Mouse (Mus musculus) stomach, embryonic 14.5 days (tissue): ENCODE data around the gene a. TPM values are rescaled to one million over a fixed set of nuclear protein-coding genes. Genes with fewer than 3 reads are reported as not detected.

Experiments
- ATAC-seq: fragments of 200-750 bp; cut with Nextera tagmentation; 2 replicates; pipeline ENCODE4 v1.8.0; 2017; ENCODE audit warnings: low read depth, moderate TSS enrichment; ENCODE audit not compliant: insufficient number of reproducible peaks, insufficient read depth, low FRiP score
- H3K27ac ChIP-seq: fragments of 300-500 bp; sonication (generic); 2 replicates; pipeline ENCODE4 v1.5.1; 2014; ENCODE audit warnings: mild to moderate bottlenecking, low read length, moderate library complexity, mixed read lengths
- H3K27me3 ChIP-seq: fragments of 300-500 bp; sonication (generic); 2 replicates; pipeline ENCODE4 v1.6.1; 2014; ENCODE audit warnings: low read length, control low read depth, mixed read lengths; ENCODE audit not compliant: control insufficient read depth, insufficient read depth
- H3K36me3 ChIP-seq: fragments of 300-500 bp; sonication (generic); 2 replicates; pipeline ENCODE4 v1.6.1; 2014; ENCODE audit warnings: mild to moderate bottlenecking, control low read depth, low read length, moderate library complexity, mixed read lengths; ENCODE audit not compliant: control insufficient read depth, insufficient read depth
- H3K4me1 ChIP-seq: fragments of 300-500 bp; sonication (generic); 2 replicates; pipeline ENCODE4 v1.6.1; 2014; ENCODE audit warnings: low read length, control low read depth, mixed read lengths; ENCODE audit not compliant: control insufficient read depth, insufficient read depth
- H3K4me2 ChIP-seq: fragments of 300-500 bp; sonication (generic); replicated peaks from 2 replicates; pipeline ENCODE4 v1.6.1; 2014; ENCODE audit warnings: low read depth, low read length, control low read depth
- H3K4me3 ChIP-seq: fragments of 300-500 bp; sonication (generic); 2 replicates; pipeline ENCODE4 v1.5.1; 2014; ENCODE audit warnings: low read depth, low read length, control low read depth
- H3K9ac ChIP-seq: fragments of 300-500 bp; sonication (generic); replicated peaks from 2 replicates; pipeline ENCODE4 v1.6.1; 2014; ENCODE audit warnings: low read depth, mild to moderate bottlenecking, control low read depth, low read length, moderate library complexity, mixed read lengths
- H3K9me3 ChIP-seq: fragments of 300-500 bp; sonication (generic); 2 replicates; pipeline ENCODE4 v1.6.1; 2016; ENCODE audit warnings: low read depth, low read length, control low read depth; ENCODE audit not compliant: control insufficient read depth
- WGBS: fragments of 180-500 bp; shearing (Covaris S2); extraction: QIAGEN DNeasy Blood & Tissue Kit; methylation state at CpG from one replicate; pipeline ENCODE4 v1.1.7; 2014; 5-methylcytosine and 5-hydroxymethylcytosine counted together
- polyA plus RNA-seq: library from polyadenylated mRNA; unstranded; fragments of >200 nt; fragmentation: Nextera tagmentation; extraction: Ambion mirVana; gene quantifications from 2 replicates; pipeline ENCODE4 v1.2.1, GENCODE M21; 2014

Gene a
- polyA plus RNA-seq, 1 experiment from 2014 or later = not detected

DNA sequence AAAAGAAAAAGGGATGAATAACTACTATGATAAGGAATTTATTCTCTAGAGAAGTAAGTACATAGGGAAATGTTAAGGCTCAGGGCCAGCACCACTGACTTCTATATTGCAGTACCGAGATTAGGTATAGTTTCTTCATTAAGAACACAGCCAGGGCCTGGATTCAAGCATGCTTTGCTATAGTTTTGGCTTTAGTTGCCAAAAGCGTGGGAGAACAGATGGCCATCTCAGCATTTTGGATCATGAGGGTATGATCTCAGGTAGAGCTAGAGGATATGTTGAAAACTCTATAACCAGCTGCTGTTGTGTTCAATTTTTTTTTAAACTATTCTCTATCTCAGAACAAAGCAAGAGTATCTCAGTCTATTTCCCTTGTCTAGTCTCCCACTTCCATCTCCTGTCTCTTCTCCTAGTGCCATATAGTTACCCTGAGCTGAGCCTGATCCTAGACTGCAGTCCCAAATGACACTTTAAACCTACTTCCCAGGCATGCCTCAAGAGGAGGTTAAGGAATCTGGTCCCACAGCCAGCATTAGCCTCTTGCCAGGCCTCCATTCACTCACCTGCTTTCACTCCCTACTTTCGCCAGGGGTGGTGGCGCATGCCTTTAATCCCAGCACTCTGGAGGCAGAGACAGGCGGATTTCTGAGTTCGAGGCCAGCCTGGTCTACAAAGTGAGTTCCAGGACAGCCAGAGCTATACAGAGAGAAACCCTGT, 43.1 kb downstream of the a start:
- 95% methylated on average over 6 of the region's 6 CpGs for WGBS
- no peak for ATAC-seq
- Histone ChIP-seq H3K4me3 (no peak overlapping the region), H3K27me3 (no peaks in the 10 kb centered on the region), H3K4me2 (no peak overlapping the region), H3K9me3 (0 out of 2 replicates have a peak, but pooled peaks cover 4% of the 10 kb centered on the region), H3K36me3 (no peaks in the 10 kb centered on the region), H3K9ac (no peak overlapping the region), H3K4me1 (peaks cover 5% of the 10 kb centered on the region; the same call in 1 of the 2 replicates), H3K27ac (no peak overlapping the region)

DNA sequence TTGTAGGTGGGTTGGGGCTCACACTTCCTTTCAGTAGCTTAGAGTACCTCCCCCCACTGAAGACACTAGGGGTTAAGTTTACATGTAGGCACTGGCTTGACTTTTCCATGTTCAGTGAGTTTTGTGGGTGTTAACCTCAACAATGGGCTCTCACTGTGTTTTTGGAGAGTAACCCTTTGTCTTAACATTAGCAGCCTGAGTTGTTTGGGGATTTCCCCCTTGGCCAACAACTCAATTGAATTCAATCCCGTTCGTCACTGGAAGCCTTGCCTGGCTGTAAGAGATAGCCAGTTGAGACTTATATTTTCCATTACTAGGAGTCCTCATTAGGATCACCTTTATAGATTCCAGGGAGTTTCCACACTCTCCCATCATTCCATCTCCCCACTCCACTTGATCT, 45.3 kb downstream of the a start:
- WGBS = 79% methylated on average over 2 of the region's 2 CpGs
- no peaks in the 10 kb centered on the region for H3K36me3 ChIP-seq
- 0 out of 2 replicates have a peak, but pooled peaks cover 4% of the 10 kb centered on the region for H3K9me3 ChIP-seq
- H3K9ac ChIP-seq = no peak overlapping the region
- H3K27ac ChIP-seq = no peak overlapping the region
- no peak overlapping the region for H3K4me3 ChIP-seq
- no peak for ATAC-seq
- H3K27me3 ChIP-seq = no peaks in the 10 kb centered on the region
- 0 out of 2 replicates have a peak, but pooled peaks cover 2% of the 10 kb centered on the region for H3K4me1 ChIP-seq
- no peak overlapping the region for H3K4me2 ChIP-seq

DNA sequence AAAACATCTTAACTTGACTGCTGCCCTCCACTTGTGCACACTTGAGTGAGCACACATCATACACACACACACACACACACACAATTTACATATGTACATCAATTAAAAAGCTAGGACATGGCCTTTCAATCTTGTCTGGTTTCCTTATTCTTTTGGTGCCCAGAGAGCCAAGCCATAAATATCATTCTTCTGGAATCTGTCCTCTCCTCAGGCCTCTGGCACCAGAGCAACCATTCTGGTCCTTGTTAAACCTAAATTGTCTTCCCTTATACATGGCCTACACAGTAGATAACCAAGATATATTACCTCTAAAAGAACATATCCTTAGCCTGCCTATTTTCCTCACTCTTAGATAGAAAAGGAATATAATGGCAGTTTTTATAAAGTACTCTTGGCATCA, 56.9 kb downstream of the a start:
- Histone ChIP-seq H3K27ac (no peak overlapping the region), H3K4me3 (no peak overlapping the region), H3K4me2 (no peak overlapping the region), H3K9me3 (no peaks in the 10 kb centered on the region), H3K36me3 (no peaks in the 10 kb centered on the region; the same call in none of the 2 replicates), H3K27me3 (no peaks in the 10 kb centered on the region), H3K4me1 (no peaks in the 10 kb centered on the region), H3K9ac (no peak overlapping the region)
- ATAC-seq = no peak

DNA sequence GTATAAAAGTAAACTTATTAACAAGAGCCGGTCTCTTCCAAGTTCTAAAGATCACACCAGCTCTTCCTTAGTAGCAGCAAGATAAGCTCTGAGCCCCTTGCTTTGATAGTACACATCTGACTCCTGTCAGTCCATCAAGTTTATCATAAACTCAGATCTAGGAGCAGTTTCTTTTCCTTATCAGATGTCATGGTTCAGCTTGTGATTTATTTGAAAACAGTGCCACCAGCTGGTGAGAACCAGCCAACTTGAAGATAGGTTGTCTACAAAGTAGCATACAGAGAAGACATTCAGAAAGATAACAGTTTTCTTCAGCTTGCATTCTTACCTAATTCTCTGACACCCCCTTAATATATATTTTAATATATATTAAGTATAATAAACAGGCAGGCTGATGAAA, 64.2 kb downstream of the a start:
- H3K4me1 ChIP-seq = no peaks in the 10 kb centered on the region
- H3K27me3 ChIP-seq = no peaks in the 10 kb centered on the region
- H3K9me3 ChIP-seq = no peaks in the 10 kb centered on the region
- peaks cover 31% of the 10 kb centered on the region for H3K36me3 ChIP-seq
- no peak overlapping the region for H3K27ac ChIP-seq
- H3K9ac ChIP-seq = no peak overlapping the region
- WGBS = 72% methylated on average over 1 of the region's 1 CpGs
- H3K4me3 ChIP-seq = no peak overlapping the region
- no peak for ATAC-seq
- H3K4me2 ChIP-seq = no peak overlapping the region

DNA sequence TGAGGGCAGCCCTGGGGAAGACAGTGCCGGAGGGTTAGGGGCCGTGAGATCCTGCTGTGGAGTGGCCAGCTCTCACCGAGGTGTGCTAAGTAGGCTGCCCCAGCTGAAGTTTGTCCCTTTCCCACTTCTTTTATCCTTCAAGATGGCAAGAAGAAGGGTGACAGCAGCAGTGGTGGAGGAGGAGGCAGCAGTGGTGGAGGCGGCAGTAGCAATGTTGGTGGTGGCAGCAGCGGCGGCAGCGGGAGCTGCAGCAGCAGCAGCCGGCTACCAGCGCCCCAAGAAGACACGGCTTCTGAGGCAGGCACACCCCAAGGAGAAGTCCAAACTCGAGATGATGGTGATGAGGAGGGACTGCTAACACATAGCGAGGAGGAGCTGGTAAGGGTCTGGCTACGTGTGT, 72.5 kb downstream of the a start:
- no peak overlapping the region for H3K9ac ChIP-seq
- ATAC-seq = no peak
- no peak overlapping the region for H3K4me3 ChIP-seq
- 92% methylated on average over 13 of the region's 13 CpGs for WGBS
- H3K36me3 ChIP-seq = peaks cover 80% of the 10 kb centered on the region
- H3K27ac ChIP-seq = no peak overlapping the region
- no peaks in the 10 kb centered on the region for H3K4me1 ChIP-seq
- H3K27me3 ChIP-seq = no peaks in the 10 kb centered on the region
- H3K4me2 ChIP-seq = no peak overlapping the region
- no peaks in the 10 kb centered on the region for H3K9me3 ChIP-seq

DNA sequence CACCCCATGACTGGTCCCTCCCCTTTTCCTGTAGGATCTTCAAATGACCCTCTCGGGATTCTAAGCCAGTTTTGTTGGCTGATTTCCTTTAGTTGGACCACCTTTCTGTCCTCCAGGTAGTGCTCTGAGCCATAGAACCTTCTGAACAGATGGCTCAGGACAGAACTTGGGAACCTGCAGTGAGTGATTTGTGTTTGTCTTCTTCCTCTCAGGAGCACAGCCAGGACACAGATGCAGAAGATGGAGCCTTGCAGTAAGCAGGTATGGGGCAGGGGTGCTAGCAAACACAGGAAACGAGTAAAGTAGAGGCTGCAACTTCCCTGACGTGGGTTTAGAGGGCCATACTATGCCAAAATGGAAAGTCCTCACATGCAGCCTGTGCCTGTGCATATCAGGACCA, 74.5 kb downstream of the a start:
- Histone ChIP-seq H3K9ac (no peak overlapping the region), H3K9me3 (no peaks in the 10 kb centered on the region), H3K4me1 (no peaks in the 10 kb centered on the region), H3K27me3 (no peaks in the 10 kb centered on the region), H3K27ac (no peak overlapping the region), H3K4me3 (no peak overlapping the region), H3K36me3 (peaks cover 76% of the 10 kb centered on the region), H3K4me2 (no peak overlapping the region)
- ATAC-seq = no peak
- 81% methylated on average over 3 of the region's 3 CpGs for WGBS

DNA sequence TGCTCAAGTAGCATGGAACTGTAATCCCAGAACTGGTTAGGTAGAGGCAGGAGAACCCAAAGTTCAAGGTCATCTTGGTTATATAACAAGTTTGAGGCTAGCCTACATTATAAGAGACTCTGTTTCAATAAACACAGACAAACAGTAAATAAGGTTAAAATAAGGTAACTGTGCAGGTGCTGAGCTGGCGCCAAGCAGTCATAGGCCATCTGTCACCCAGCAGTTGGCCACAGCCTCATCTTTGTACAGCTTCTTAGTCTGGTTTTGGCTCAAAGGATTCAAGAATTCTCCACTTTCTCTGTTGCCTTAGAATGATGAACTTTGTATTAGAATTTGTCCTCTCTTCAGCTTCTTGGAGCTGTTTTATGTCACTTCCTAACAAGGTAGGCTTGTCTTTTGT, 76.9 kb downstream of the a start:
- Histone ChIP-seq H3K27me3 (no peaks in the 10 kb centered on the region), H3K4me1 (no peaks in the 10 kb centered on the region), H3K9me3 (no peaks in the 10 kb centered on the region), H3K4me2 (no peak overlapping the region), H3K27ac (no peak overlapping the region), H3K4me3 (no peak overlapping the region), H3K36me3 (peaks cover 76% of the 10 kb centered on the region), H3K9ac (no peak overlapping the region)
- WGBS = 95% methylated on average over 1 of the region's 1 CpGs
- no peak for ATAC-seq

DNA sequence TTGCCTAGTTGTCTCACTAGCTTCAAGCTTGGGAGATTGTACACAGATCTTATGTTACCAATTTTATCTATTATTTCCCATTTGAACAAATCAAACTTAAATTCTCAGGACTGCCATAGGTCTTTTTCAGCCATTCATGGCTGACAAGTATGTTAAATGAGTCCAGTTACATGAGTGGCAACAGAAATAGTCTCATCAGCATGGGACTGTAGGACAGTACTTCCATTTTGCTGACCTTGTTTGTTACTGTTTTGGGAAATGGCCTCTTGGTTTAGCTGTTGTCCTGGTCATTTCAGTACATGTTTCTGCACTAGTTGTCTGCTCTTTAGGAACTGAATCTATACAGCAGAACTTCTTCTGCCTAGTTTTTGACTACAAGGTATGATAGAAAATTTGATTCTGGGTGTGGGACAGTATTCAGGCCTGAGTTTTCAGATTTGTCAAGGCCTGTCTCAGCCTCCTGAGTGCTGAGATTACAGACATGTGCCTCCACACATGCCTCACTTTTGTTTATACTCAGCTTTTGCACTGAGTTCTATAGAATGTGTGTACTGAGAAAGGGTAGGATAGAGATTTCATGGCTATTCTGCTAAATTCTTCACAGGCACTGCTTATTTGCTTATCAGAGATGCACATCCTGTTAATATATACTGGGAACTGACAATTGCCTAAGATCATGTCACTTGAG, 78.9 kb downstream of the a start:
- Histone ChIP-seq H3K4me1 (no peaks in the 10 kb centered on the region), H3K27me3 (no peaks in the 10 kb centered on the region), H3K9me3 (no peaks in the 10 kb centered on the region), H3K36me3 (peaks cover 75% of the 10 kb centered on the region), H3K4me2 (no peak overlapping the region), H3K27ac (no peak overlapping the region), H3K9ac (no peak overlapping the region), H3K4me3 (no peak overlapping the region)
- no peak for ATAC-seq
